Mouse (Mus musculus) erythroblast, embryonic 14.5 days (primary cell): ENCODE data around the gene Golm1. TPM values are rescaled to one million over a fixed set of nuclear protein-coding genes. Genes with fewer than 3 reads are reported as not detected.
"Not testable (repeated sequence)": the region's sequence is repeated elsewhere in the genome, so short reads cannot be mapped to it uniquely, and the experiment has no call there.

Experiments used
- H3K27me3 ChIP-seq: 2 replicates; pipeline ENCODE4 v1.6.1; 2012; ENCODE audit warnings: inconsistent platforms; ENCODE audit not compliant: control insufficient read depth
- H3K36me3 ChIP-seq: 2 replicates; pipeline ENCODE4 v1.6.1; 2012; ENCODE audit warnings: mild to moderate bottlenecking, inconsistent platforms; ENCODE audit not compliant: control insufficient read depth
- H3K4me1 ChIP-seq: 2 replicates; pipeline ENCODE4 v1.6.1; 2012; ENCODE audit warnings: inconsistent platforms; ENCODE audit not compliant: control insufficient read depth
- H3K4me3 ChIP-seq: replicated peaks from 2 replicates; pipeline ENCODE3; 2012; ENCODE audit warnings: moderate library complexity, mild to moderate bottlenecking, inconsistent platforms
- H3K9me3 ChIP-seq: 2 replicates; pipeline ENCODE4 v1.6.1; 2012; ENCODE audit warnings: low read length, inconsistent platforms, mixed read lengths; ENCODE audit not compliant: control insufficient read depth
- GATA1 ChIP-seq: IDR thresholded peaks from 2 replicates; pipeline ENCODE4 v1.6.1; 2012; ENCODE audit warnings: low read length, inconsistent platforms, mixed read lengths
- TAL1 ChIP-seq: IDR thresholded peaks from 3 replicates; pipeline ENCODE4 v1.6.1; 2012; ENCODE audit warnings: low read length, inconsistent platforms, mixed read lengths
- polyA plus RNA-seq: library from polyadenylated mRNA; stranded (reverse); fragments of >175 nt; gene quantifications from 2 replicates; pipeline ENCODE4 v1.2.3, GENCODE M21; 2012

Golm1 gene
- polyA plus RNA-seq, 1 experiment, result 0.98 TPM

- H3K27me3 ChIP-seq, result no peaks in the 10 kb centered on the region
- H3K9me3 ChIP-seq, result no peaks in the 10 kb centered on the region
- no peak overlapping the region for H3K4me3 ChIP-seq
- no peak for TF ChIP-seq TAL1
- TF ChIP-seq GATA1, result no peak
- no peaks in the 10 kb centered on the region for H3K4me1 ChIP-seq
- peaks cover 55% of the 10 kb centered on the region for H3K36me3 ChIP-seq
These were observed 60.5 kb downstream of the Golm1 start for GRCm38 (mm10) chr13:59615152-59615551.

GRCm38 (mm10) chr13:59613868-59614267, 61.7 kb downstream of the Golm1 start:
- Histone ChIP-seq H3K36me3 (peaks cover 57% of the 10 kb centered on the region), H3K4me3 (no peak overlapping the region), H3K27me3 (no peaks in the 10 kb centered on the region), H3K9me3 (no peaks in the 10 kb centered on the region), H3K4me1 (no peaks in the 10 kb centered on the region)
- TF ChIP-seq GATA1 (no peak), TAL1 (no peak)

DNA sequence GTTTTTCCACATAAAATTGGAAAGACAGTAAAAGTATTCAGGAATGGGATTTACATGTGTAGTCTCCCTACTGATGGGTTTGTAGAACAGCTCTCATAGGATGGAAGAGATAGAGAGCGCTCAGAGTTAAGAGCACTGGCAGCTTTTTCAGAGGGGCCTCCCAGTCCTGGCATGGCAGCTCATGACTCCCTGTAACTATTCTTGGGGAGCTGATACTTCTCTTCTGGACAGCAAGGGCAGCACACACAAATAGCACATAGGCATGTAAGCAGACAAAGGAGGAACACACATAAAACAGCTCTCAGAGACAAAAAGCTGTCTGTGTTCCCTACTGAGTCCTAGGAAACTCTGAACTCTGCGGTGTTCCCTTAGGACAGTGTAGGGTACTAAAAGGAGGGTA, 65.2 kb downstream of the Golm1 start:
- TF ChIP-seq TAL1, result no peak
- no peak for TF ChIP-seq GATA1
- Histone ChIP-seq H3K9me3 (no peaks in the 10 kb centered on the region), H3K4me3 (no peak overlapping the region), H3K36me3 (peaks cover 68% of the 10 kb centered on the region), H3K27me3 (no peaks in the 10 kb centered on the region), H3K4me1 (no peaks in the 10 kb centered on the region)

GRCm38 (mm10) chr13:59609885-59610284, 65.7 kb downstream of the Golm1 start:
- Histone ChIP-seq H3K4me3 (no peak overlapping the region), H3K9me3 (no peaks in the 10 kb centered on the region), H3K27me3 (no peaks in the 10 kb centered on the region), H3K36me3 (peaks cover 71% of the 10 kb centered on the region), H3K4me1 (no peaks in the 10 kb centered on the region)
- no peak for TF ChIP-seq GATA1
- TF ChIP-seq TAL1, result no peak

DNA sequence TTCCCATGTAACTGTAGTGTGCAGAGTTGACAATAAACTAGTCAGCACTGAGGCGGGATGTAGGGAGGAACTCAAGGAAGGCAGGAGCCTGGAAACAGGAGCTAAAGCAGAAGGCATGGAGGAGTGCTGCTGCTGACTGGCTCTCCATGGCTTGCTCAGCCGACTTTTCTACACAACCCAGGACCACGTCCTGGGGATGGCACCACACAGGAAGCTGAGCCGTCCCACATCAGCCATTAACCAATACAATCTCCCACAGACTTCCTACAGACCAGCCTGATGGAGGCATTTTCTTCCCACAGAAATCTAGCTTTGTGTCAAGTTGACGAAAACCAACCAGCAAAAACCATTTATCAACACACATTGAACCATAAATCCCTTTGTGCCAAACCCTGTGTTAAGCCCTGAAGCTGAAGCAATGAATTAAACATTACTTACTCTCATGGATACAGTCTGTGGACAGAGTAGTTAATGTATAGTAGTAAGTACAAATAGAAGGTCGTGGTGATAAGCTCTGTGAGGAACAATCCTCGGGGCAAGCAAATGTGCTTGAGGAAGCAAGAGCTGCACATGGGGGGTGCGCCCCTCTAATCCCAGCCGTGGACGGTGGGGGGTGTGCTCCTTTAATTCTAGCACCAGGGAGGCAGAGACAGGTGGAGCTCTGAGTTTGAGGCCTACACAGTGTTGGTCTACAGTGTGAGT, 70.2 kb downstream of the Golm1 start:
- TF ChIP-seq GATA1 (no peak), TAL1 (no peak)
- Histone ChIP-seq H3K9me3 (no peaks in the 10 kb centered on the region), H3K36me3 (peaks cover 82% of the 10 kb centered on the region)

GRCm38 (mm10) chr13:59604511-59604910, 71.1 kb downstream of the Golm1 start:
- H3K36me3 ChIP-seq, result peaks cover 82% of the 10 kb centered on the region
- H3K9me3 ChIP-seq, result no peaks in the 10 kb centered on the region
- H3K27me3 ChIP-seq, result no peaks in the 10 kb centered on the region
- H3K4me1 ChIP-seq, result no peaks in the 10 kb centered on the region; the same call in 1 of the 2 replicates
- H3K4me3 ChIP-seq, result no peak overlapping the region
- no peak for TF ChIP-seq GATA1

More for the DNA sequence above, 70.2 kb downstream of the Golm1 start:
- H3K4me1 ChIP-seq, result no peaks in the 10 kb centered on the region; the same call in 1 of the 2 replicates
- no peaks in the 10 kb centered on the region for H3K27me3 ChIP-seq
- H3K4me3 ChIP-seq, result no peak overlapping the region

DNA sequence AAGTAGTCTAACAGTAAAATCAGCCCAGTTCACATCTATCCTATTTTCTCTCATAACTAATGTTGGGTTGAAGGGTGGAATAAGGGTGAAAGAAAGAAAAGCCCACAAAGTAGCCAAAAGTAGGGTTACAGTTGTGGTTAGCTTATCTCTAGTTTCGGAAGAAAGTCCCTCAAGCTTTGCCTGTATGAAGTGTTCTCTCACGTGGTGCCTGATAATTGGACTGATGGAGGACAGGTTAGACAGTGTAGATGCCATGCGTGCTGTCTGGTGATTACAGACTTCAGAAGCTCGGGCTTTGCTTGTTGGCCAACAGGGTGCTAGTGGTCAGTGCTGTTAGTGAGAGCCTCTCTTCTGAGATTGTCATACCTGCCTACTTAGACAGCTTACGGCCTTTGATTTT, 72.5 kb downstream of the Golm1 start:
- no peaks in the 10 kb centered on the region; the same call in 1 of the 2 replicates for H3K4me1 ChIP-seq
- H3K36me3 ChIP-seq, result peaks cover 73% of the 10 kb centered on the region
- TF ChIP-seq GATA1 (no peak), TAL1 (no peak)
- H3K27me3 ChIP-seq, result no peaks in the 10 kb centered on the region
- no peaks in the 10 kb centered on the region for H3K9me3 ChIP-seq
- H3K4me3 ChIP-seq, result no peak overlapping the region

DNA sequence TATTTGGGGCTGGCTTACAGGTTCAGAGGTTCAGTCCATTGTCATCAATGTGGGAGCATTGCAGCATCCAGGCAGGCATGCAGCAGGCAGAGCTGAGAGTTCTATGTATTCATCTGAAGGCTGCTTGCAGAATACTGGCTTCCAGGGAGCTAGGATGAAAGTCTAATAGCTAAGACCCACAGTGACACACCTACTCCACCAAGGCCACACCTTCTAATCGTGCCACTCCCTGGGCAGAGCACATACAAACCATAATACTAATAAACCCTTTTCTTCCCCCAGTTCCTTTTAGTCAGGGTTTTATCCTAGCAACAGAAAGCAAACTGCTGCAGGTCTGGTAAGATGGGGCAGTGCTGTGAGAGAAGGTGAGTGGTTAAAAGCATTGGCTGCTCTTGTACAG, 83.0 kb downstream of the Golm1 start:
- H3K4me3 ChIP-seq, result no peak overlapping the region
- H3K4me1 ChIP-seq, result peaks cover 34% of the 10 kb centered on the region
- no peak for TF ChIP-seq GATA1
- no peak for TF ChIP-seq TAL1
- H3K36me3 ChIP-seq, result peaks cover 62% of the 10 kb centered on the region
- H3K9me3 ChIP-seq, result no peaks in the 10 kb centered on the region
- H3K27me3 ChIP-seq, result no peaks in the 10 kb centered on the region

- H3K27me3 ChIP-seq, H3K4me3 ChIP-seq, H3K9me3 ChIP-seq: not testable (repeated sequence)
- Histone ChIP-seq H3K4me1 (peaks cover 40% of the 10 kb centered on the region), H3K36me3 (peaks cover 67% of the 10 kb centered on the region)
These were observed 83.6 kb downstream of the Golm1 start for GRCm38 (mm10) chr13:59592058-59592457.

- TF ChIP-seq TAL1 (no peak), GATA1 (no peak)
- Histone ChIP-seq H3K4me3 (no peak overlapping the region), H3K27me3 (no peaks in the 10 kb centered on the region), H3K4me1 (peaks cover 53% of the 10 kb centered on the region), H3K9me3 (no peaks in the 10 kb centered on the region), H3K36me3 (peaks cover 64% of the 10 kb centered on the region)
These were observed 84.9 kb downstream of the Golm1 start for GRCm38 (mm10) chr13:59590691-59591090.
